ENCODE assay signal across 15 mouse cellular contexts in the genomic region with DNA sequence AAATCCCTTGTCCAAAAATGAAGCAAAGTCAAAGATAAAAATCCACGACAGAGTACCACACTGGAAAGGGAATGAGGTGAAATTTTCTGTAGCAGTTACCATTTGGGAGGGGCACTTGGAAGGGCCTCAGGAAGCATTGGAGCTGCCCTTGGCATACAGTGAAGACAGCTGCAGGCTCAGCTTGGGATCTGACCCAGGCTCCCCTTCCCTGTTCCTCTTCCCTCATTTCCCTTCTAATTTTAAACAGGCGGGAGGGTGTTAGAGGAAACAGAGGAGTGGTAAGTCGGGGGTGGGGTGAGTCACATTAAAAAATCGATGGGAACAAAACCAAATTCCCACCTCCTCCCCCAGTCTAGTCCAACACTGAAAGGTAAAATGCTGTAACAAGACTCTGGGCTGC.
DNase-seq lines count a peak whose midpoint lies in the region; ATAC-seq and TF ChIP-seq lines count a peak whose summit lies in the region.
"Had no signal": no experiment of that assay in that cellular context is flagged by ENCODE, and none has a peak within 500 bp of the region (broad histone marks: within the 10 kb centered on the region; RNA-seq: fewer than 3 reads in every experiment).

No protein-coding gene starts in this region.

- H3K36me3 ChIP-seq in lung, embryonic 16.5 days (ENCODE audit: control insufficient read depth, insufficient read depth, low read length) = no peaks in the 10 kb centered on the region
- H3K36me3 ChIP-seq in lung, postnatal 0 days (ENCODE audit: insufficient read depth, low read length) = no peaks in the 10 kb centered on the region
- H3K36me3 ChIP-seq in forebrain, embryonic 14.5 days (ENCODE audit: control insufficient read depth, insufficient read depth, low read length) = no peaks in the 10 kb centered on the region
- H3K36me3 ChIP-seq: embryonic facial prominence, embryonic 12.5 days; forebrain, embryonic 10.5 days; midbrain, embryonic 12.5 days had no signal

- TF ChIP-seq POLR2A in cerebellum, adult 2 months (IDR thresholded peaks at IDR 0.05; ENCODE audit: borderline replicate concordance, insufficient read depth, low read length) = no peak

- no peaks in the 10 kb centered on the region for H3K27me3 ChIP-seq in lung, embryonic 16.5 days (ENCODE audit: control insufficient read depth, insufficient read depth, low read depth, low read length)
- H3K27me3 ChIP-seq in lung, postnatal 0 days (replicated peaks; ENCODE audit: insufficient read depth, low read length) = no peaks in the 10 kb centered on the region
- H3K27me3 ChIP-seq in cerebellum, adult 2 months (ENCODE audit: control insufficient read depth, insufficient read depth, low read length) = no peaks in the 10 kb centered on the region
- H3K27me3 ChIP-seq in forebrain, embryonic 14.5 days (replicated peaks; ENCODE audit: control insufficient read depth, insufficient read depth, low read length) = no peaks in the 10 kb centered on the region
- H3K27me3 ChIP-seq: embryonic facial prominence, embryonic 12.5 days had no signal

- intact Hi-C loops in gastrocnemius, postnatal 14 days (cut with DNase I; ENCODE audit: low total_unique reads) = no loop called here
- intact Hi-C loops in gastrocnemius, adult 2 months (cut with DNase I) = no loop called here

- H3K9ac ChIP-seq in lung, embryonic 16.5 days (ENCODE audit: low read length) = no peak overlapping the region
- H3K9ac ChIP-seq in lung, postnatal 0 days (replicated peaks; ENCODE audit: low read depth) = no peak overlapping the region
- H3K9ac ChIP-seq in forebrain, embryonic 14.5 days (ENCODE audit: low read length) = no peak overlapping the region
- H3K9ac ChIP-seq: embryonic facial prominence, embryonic 12.5 days; midbrain, embryonic 12.5 days had no signal

- H3K4me2 ChIP-seq in lung, embryonic 16.5 days (ENCODE audit: low read depth, low read length) = no peak overlapping the region
- no peak overlapping the region for H3K4me2 ChIP-seq in lung, postnatal 0 days (replicated peaks; ENCODE audit: low read depth, low read length)
- H3K4me2 ChIP-seq in forebrain, embryonic 14.5 days (ENCODE audit: low read length) = no peak overlapping the region
- H3K4me2 ChIP-seq: embryonic facial prominence, embryonic 12.5 days; midbrain, embryonic 12.5 days had no signal

- peaks cover 19% of the 10 kb centered on the region for H3K4me1 ChIP-seq in lung, embryonic 16.5 days (replicated peaks; ENCODE audit: control insufficient read depth, insufficient read depth, low read length)
- 0 out of 2 replicates have a peak, but pooled peaks cover 5% of the 10 kb centered on the region for H3K4me1 ChIP-seq in lung, postnatal 0 days (ENCODE audit: insufficient read depth, low read depth, low read length)
- H3K4me1 ChIP-seq in cerebellum, adult 2 months (ENCODE audit: control insufficient read depth, insufficient read depth, low read length) = peaks cover 21% of the 10 kb centered on the region
- peaks cover 31% of the 10 kb centered on the region for H3K4me1 ChIP-seq in forebrain, embryonic 14.5 days (ENCODE audit: control insufficient read depth, insufficient read depth, low read length)

- H3K9me3 ChIP-seq in lung, embryonic 16.5 days (ENCODE audit: control insufficient read depth, low read length) = no peaks in the 10 kb centered on the region
- no peaks in the 10 kb centered on the region for H3K9me3 ChIP-seq in lung, postnatal 0 days (ENCODE audit: low read length)
- no peaks in the 10 kb centered on the region for H3K9me3 ChIP-seq in forebrain, embryonic 14.5 days (replicated peaks; ENCODE audit: control insufficient read depth, low read length)
- H3K9me3 ChIP-seq: embryonic facial prominence, embryonic 12.5 days; forebrain, embryonic 10.5 days; midbrain, embryonic 12.5 days had no signal

- no peak overlapping the region for H3K4me3 ChIP-seq in gastrocnemius, adult 2 months
- no peak overlapping the region for H3K4me3 ChIP-seq in lung, embryonic 16.5 days (ENCODE audit: low read length)
- no peak overlapping the region for H3K4me3 ChIP-seq in lung, postnatal 0 days (ENCODE audit: low read depth, low read length)
- no peak overlapping the region for H3K4me3 ChIP-seq in cerebellum, adult 2 months (replicated peaks; ENCODE audit: insufficient read depth, low read depth, low read length)
- H3K4me3 ChIP-seq in forebrain, embryonic 14.5 days (ENCODE audit: low read depth, low read length) = no peak overlapping the region
- H3K4me3 ChIP-seq: embryonic facial prominence, embryonic 12.5 days; forebrain, embryonic 10.5 days; layer of hippocampus, adult 2 months; midbrain, embryonic 12.5 days had no signal

- DNase-seq in gastrocnemius, postnatal 14 days = peak; percentile 20
- no peak for DNase-seq in gastrocnemius, adult 2 months
- no peak for DNase-seq in lung, postnatal 0 days (ENCODE audit: low spot score)
- DNase-seq in cerebellum, adult 2 months = peak; percentile 82 to 93
- DNase-seq in fibroblast of lung, adult 2 months (ENCODE audit: low read depth) = peak; percentile 36
- no peak for DNase-seq in forebrain, embryonic 14.5 days (ENCODE audit: low spot score)
- no peak for DNase-seq in layer of hippocampus, adult 18-20 months (ENCODE audit: low spot score in 2 of 2)
- DNase-seq: heart, postnatal 10 days; thymus, adult 18-20 months had no signal

- TF ChIP-seq EP300 in lung, postnatal 0 days (IDR thresholded peaks at IDR 0.05) = no peak

- peak; percentile 54; the same call in 1 of the 2 replicates for ATAC-seq in lung, embryonic 16.5 days (ENCODE audit: low read depth)
- no peak for ATAC-seq in lung, postnatal 0 days
- ATAC-seq in forebrain, embryonic 14.5 days = no peak
- ATAC-seq: activated CD4-positive, CD25-positive, alpha-beta regulatory T cell, adult 4 months had no signal

- H3K27ac ChIP-seq in gastrocnemius, adult 2 months = no peak overlapping the region
- H3K27ac ChIP-seq in lung, embryonic 16.5 days (ENCODE audit: low read length) = no peak overlapping the region
- no peak overlapping the region for H3K27ac ChIP-seq in lung, postnatal 0 days (ENCODE audit: low read length)
- H3K27ac ChIP-seq in cerebellum, adult 2 months (ENCODE audit: insufficient read depth, low read length) = peak overlapping the region; percentile 87; the same call in 1 of the 2 replicates
- no peak overlapping the region for H3K27ac ChIP-seq in forebrain, embryonic 14.5 days (ENCODE audit: low read depth, low read length)
- H3K27ac ChIP-seq: embryonic facial prominence, embryonic 12.5 days; forebrain, embryonic 10.5 days; layer of hippocampus, adult 2 months; midbrain, embryonic 12.5 days had no signal

- TF ChIP-seq CTCF in gastrocnemius, adult 2 months (IDR thresholded peaks at IDR 0.05) = no peak
- TF ChIP-seq CTCF in lung, postnatal 0 days (IDR thresholded peaks at IDR 0.05) = no peak
- no peak for TF ChIP-seq CTCF in cerebellum, adult 2 months (IDR thresholded peaks at IDR 0.05; ENCODE audit: borderline replicate concordance, insufficient read depth, low read depth, low read length)

- WGBS in lung, embryonic 16.5 days = 48% methylated on average over 4 of the region's 4 CpGs
- 45% methylated on average over 4 of the region's 4 CpGs for WGBS in lung, postnatal 0 days
- WGBS in cerebellum, adult 2 months = 9% methylated on average over 4 of the region's 4 CpGs
- WGBS in forebrain, embryonic 14.5 days = 63% methylated on average over 4 of the region's 4 CpGs

Comparison
In these comparisons a context has a peak if more than half of its experiments do, and no peak if none do; other contexts are left out.
1. DNase-seq: peak in gastrocnemius, postnatal 14 days (single experiment), cerebellum, adult 2 months (2 of 2) and fibroblast of lung, adult 2 months (single experiment); none in gastrocnemius, adult 2 months (single experiment), lung, postnatal 0 days (single experiment), forebrain, embryonic 14.5 days (single experiment) and layer of hippocampus, adult 18-20 months (0 of 2).